Comparison of ENCODE assay signal across 1 mouse cellular context in genomic region chr11:54808177-54808576, GRCm38 (mm10).
A peak's percentile ranks its signal among the peaks of the same experiment; 100 is the strongest.
TF ChIP-seq lines count a peak whose summit lies in the region.

No protein-coding gene starts in this region.

TF ChIP-seq in CH12.LX, 34 proteins besides CTCF, POLR2A, EP300 and RAD21 (continued from another document):
- TF ChIP-seq JUN (IDR thresholded peaks at IDR 0.05; ENCODE audit: insufficient read depth, low read depth, low read length) (peak; percentile 45; the same call in 1 of the 2 replicates), SMC3 (IDR thresholded peaks at IDR 0.05; ENCODE audit: low read depth, low read length) (no peak), TCF12 (IDR thresholded peaks at IDR 0.05; ENCODE audit: low read depth, low read length) (peak; percentile 32; the same call in 1 of the 2 replicates), JUND (conservative IDR thresholded peaks at IDR 0.05; ENCODE audit: low read depth, low read length) (peak; percentile 51; the same call in 1 of the 2 replicates), BHLHE40 (IDR thresholded peaks at IDR 0.05; ENCODE audit: low read depth, low read length) (peak; percentile 88), MXI1 (IDR thresholded peaks at IDR 0.05; ENCODE audit: low read depth, low read length) (no peak), ETS1 (conservative IDR thresholded peaks at IDR 0.05; ENCODE audit: low read depth, low read length) (peak; percentile 59; the same call in 1 of the 2 replicates), MAFK (IDR thresholded peaks at IDR 0.05; ENCODE audit: insufficient replicate concordance, low read length) (peak; percentile 53; the same call in 1 of the 2 replicates), RCOR1 (conservative IDR thresholded peaks at IDR 0.05; ENCODE audit: low read depth, low read length) (peak; percentile 77; the same call in 1 of the 2 replicates)
